Mouse (Mus musculus) olfactory bulb, adult 2 months (tissue): Measurements from ENCODE around the gene Pramef6. TPM values are rescaled to one million over a fixed set of nuclear protein-coding genes. Genes with fewer than 3 reads are reported as not detected.
"Not testable (repeated sequence)": the region's sequence is repeated elsewhere in the genome, so short reads cannot be mapped to it uniquely, and the experiment has no call there.

Experiments
- H3K27ac ChIP-seq: fragments of 200-500 bp; 2 replicates; pipeline ENCODE4 v1.5.1; 2012; ENCODE audit warnings: low read depth, low read length; ENCODE audit not compliant: insufficient read depth
- H3K4me1 ChIP-seq: fragments of 200-500 bp; 2 replicates; pipeline ENCODE4 v1.6.1; 2012; ENCODE audit warnings: low read length; ENCODE audit not compliant: control insufficient read depth, insufficient read depth
- H3K4me3 ChIP-seq: fragments of 200-500 bp; 2 replicates; pipeline ENCODE4 v1.5.1; 2012; ENCODE audit warnings: mild to moderate bottlenecking, low read depth, low read length, moderate library complexity; ENCODE audit not compliant: insufficient read depth
- WGBS: fragments of 180-500 bp; shearing (Covaris S2); methylation state at CpG from one replicate; pipeline ENCODE4 v1.1.7; 2018; 5-methylcytosine and 5-hydroxymethylcytosine counted together
- polyA plus RNA-seq: library from polyadenylated mRNA; stranded (reverse); fragments of >200 nt; gene quantifications from 2 replicates; pipeline ENCODE4 v1.2.4, GENCODE M21; 2012; ENCODE audit warnings: low replicate concordance; ENCODE audit not compliant: missing spikeins, insufficient read depth, insufficient read length

Gene Pramef6
- polyA plus RNA-seq: not detected in 2 replicates

DNA sequence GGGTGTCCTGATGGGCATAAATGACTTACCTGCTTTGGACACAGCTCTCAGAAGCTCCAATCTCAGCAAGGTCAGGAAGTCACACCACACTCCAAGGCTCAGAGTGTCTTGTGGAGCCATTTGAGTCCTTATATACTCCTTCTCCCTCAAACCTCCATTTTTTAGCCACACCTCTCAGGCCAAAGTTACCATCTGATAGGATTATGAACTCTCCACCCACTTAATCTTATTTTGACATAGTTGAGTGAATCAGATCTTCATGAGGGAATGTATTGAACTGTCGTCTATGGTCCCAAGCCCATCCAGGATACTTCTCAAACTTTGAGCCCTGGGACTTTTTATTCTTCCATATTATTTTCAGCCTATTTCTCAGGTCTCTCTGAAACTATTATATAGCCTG is at the start of gene Pramef6:
TSS of gene Pramef6 (minus strand) at position 101 of the 400 bp plus-strand sequence.
- not testable (repeated sequence) for H3K4me1 ChIP-seq, H3K4me3 ChIP-seq
- WGBS: 95% methylated on average over 1 of the region's 1 CpGs

DNA sequence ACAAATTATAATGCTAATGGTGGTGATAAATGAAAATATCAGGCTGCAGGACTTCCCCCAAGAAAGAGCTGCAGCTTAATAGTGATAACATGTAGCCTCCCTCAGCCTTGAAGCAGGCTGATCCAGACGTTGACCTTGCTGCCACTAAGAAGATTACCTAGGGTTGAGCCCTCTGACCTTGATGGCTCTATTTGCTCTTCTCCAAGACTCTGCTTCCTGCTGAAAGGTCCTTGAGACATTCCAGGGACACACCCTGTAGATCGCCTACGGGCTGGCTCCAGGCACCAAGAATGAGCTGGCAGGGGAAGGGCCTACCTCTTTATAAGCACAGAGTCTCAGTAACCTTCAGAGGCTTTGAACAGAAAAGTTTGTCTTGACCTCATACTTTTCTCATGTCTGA is 5.8 kb downstream of the Pramef6 start:
- WGBS: 88% methylated on average over 3 of the region's 3 CpGs
- H3K27ac ChIP-seq, H3K4me3 ChIP-seq, H3K4me1 ChIP-seq: not testable (repeated sequence)

More for the DNA sequence above, at the start of gene Pramef6:
- H3K27ac ChIP-seq: not testable (repeated sequence)

DNA sequence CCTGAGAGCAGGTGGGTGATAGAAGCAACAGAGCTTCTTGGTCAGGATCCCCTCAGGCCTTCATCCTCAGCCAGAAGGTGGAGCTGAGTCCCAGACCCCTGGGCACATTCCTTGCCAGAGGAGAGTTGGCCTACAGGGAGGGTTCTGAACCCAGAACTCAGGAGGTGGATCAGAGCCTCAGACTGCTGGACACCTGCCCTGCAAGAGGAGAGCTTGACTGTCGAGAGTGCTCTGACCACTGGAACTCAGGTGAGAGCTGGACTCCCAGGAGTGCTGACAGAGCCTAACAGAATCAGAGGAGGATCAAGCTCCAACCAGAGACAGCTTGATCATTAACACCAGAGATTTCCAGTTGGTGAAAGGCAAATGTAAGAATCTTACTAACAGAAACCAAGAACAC is 17.8 kb downstream of the Pramef6 start:
- H3K27ac ChIP-seq, H3K4me1 ChIP-seq, H3K4me3 ChIP-seq: not testable (repeated sequence)
- WGBS: 80% methylated on average over 1 of the region's 1 CpGs

GRCm38 (mm10) chr4:143846197-143846596 is 54.0 kb downstream of the Pramef6 start, which contains the start of gene Gm13103:
Gene Gm13103 (plus strand): TSS chr4:143846497.
- H3K27ac ChIP-seq: not testable (repeated sequence)

More at GRCm38 (mm10) chr4:143846197-143846596, 54.0 kb downstream of the Pramef6 start, which contains the start of gene Gm13103:
- H3K4me1 ChIP-seq, H3K4me3 ChIP-seq: not testable (repeated sequence)

Other genes starting within 250 kb of the Pramef6 start
- not detected in 2 replicates for gene Gm13088, start 243.1 kb downstream of the Pramef6 start, polyA plus RNA-seq
- gene Gm13089, start 197.7 kb downstream of the Pramef6 start, polyA plus RNA-seq: not detected in 2 replicates
- not detected in 2 replicates for gene Gm13078, start 180.9 kb downstream of the Pramef6 start, polyA plus RNA-seq
- gene Gm13023, start 111.0 kb downstream of the Pramef6 start, polyA plus RNA-seq: not detected in 2 replicates
- not detected in 2 replicates for gene Gm13084, start 84.3 kb downstream of the Pramef6 start, polyA plus RNA-seq
- gene Gm13103, start 53.9 kb downstream of the Pramef6 start, polyA plus RNA-seq: not detected in 2 replicates
- not detected in 2 replicates for gene Pramef25, start 50.6 kb upstream of the Pramef6 start, polyA plus RNA-seq
- gene Gm13101, start 66.6 kb upstream of the Pramef6 start, polyA plus RNA-seq: not detected in 2 replicates
- not detected in 2 replicates for gene Pramef17, start 94.0 kb upstream of the Pramef6 start, polyA plus RNA-seq
- gene Pramel4, start 158.7 kb upstream of the Pramef6 start, polyA plus RNA-seq: not detected in 2 replicates
- gene Gm13102, start 206.1 kb upstream of the Pramef6 start, polyA plus RNA-seq: not detected in 2 replicates